Comparison of ENCODE assay signal across 33 mouse cellular contexts in the genomic region with DNA sequence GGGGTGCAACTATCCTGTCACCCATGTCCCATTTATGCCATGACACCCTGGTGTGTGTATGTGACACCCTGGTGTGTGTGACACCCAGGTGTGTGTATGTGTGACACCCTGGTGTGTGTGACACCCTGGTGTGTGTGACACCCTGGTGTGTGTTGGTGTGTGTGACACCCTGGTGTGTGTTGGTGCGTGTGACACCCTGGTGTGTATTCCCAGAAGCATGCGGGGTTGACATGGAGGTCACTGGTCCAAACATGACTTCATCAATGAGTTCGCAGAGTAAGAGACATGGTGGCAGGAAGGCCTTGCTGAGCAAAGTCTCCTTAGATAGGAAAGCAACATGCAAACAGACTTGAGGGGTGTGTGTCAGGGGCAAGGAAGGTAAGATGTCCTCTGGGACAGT.
"Had no signal": no experiment of that assay in that cellular context is flagged by ENCODE, and none has a peak within 500 bp of the region (broad histone marks: within the 10 kb centered on the region; RNA-seq: fewer than 3 reads in every experiment).

No protein-coding gene starts in this region.

- H3K4me2 ChIP-seq: heart, embryonic 11.5 days; heart, embryonic 13.5 days; heart, embryonic 15.5 days; hindbrain, embryonic 12.5 days; hindbrain, embryonic 15.5 days; intestine, embryonic 15.5 days; kidney, embryonic 15.5 days had no signal

- H3K9ac ChIP-seq: heart, embryonic 13.5 days; heart, embryonic 15.5 days; hindbrain, embryonic 15.5 days; intestine, embryonic 15.5 days; kidney, embryonic 15.5 days had no signal

- H3K27ac ChIP-seq: heart, embryonic 10.5 days; heart, embryonic 13.5 days; heart, embryonic 15.5 days; hindbrain, embryonic 10.5 days; hindbrain, embryonic 12.5 days; hindbrain, embryonic 15.5 days; hindbrain, postnatal 0 days; intestine, embryonic 15.5 days; kidney, embryonic 15.5 days; kidney, postnatal 0 days; layer of hippocampus, adult 2 months; left cerebral cortex, adult 2 months had no signal

- H3K4me3 ChIP-seq: heart, embryonic 10.5 days; heart, embryonic 13.5 days; heart, embryonic 15.5 days; hindbrain, embryonic 10.5 days; hindbrain, embryonic 12.5 days; hindbrain, embryonic 15.5 days; intestine, embryonic 15.5 days; kidney, embryonic 15.5 days; layer of hippocampus, adult 2 months; left cerebral cortex, adult 2 months had no signal

- H3K9me3 ChIP-seq: heart, embryonic 10.5 days; heart, embryonic 13.5 days; heart, embryonic 15.5 days; hindbrain, embryonic 10.5 days; hindbrain, embryonic 12.5 days; hindbrain, embryonic 15.5 days; intestine, embryonic 15.5 days; kidney, embryonic 15.5 days had no signal

- DNase-seq: heart, postnatal 10 days; heart, postnatal 14 days; heart, postnatal 36 days; heart, postnatal 4 days; kidney, adult 11 months; kidney, adult 18-20 months; kidney, adult 2 months; kidney, adult 8-10 months; kidney, adult 9 months; kidney, postnatal 10 days; kidney, postnatal 14 days; kidney, postnatal 25 days; kidney, postnatal 36 days; kidney, postnatal 4 days; layer of hippocampus, adult 9-11 months; layer of hippocampus, postnatal 36 days had no signal

- H3K4me1 ChIP-seq: heart, embryonic 15.5 days; intestine, embryonic 15.5 days had no signal

- H3K36me3 ChIP-seq: heart, embryonic 10.5 days; heart, embryonic 13.5 days; heart, embryonic 15.5 days; hindbrain, embryonic 10.5 days; hindbrain, embryonic 12.5 days; hindbrain, embryonic 15.5 days; intestine, embryonic 15.5 days had no signal

- ATAC-seq: hindbrain, embryonic 16.5 days; hindbrain, postnatal 0 days; inflammation-experienced regulatory T-cells, adult 6 months; intestine, embryonic 15.5 days; intestine, embryonic 16.5 days; intestine, postnatal 0 days had no signal

- H3K27me3 ChIP-seq: heart, embryonic 13.5 days; heart, embryonic 15.5 days; hindbrain, embryonic 12.5 days; hindbrain, embryonic 15.5 days; intestine, embryonic 15.5 days; kidney, embryonic 15.5 days had no signal
